Mouse (Mus musculus) limb, embryonic 12.5 days (tissue): ENCODE data around the gene Slc6a11. TPM values are rescaled to one million over a fixed set of nuclear protein-coding genes. Genes with fewer than 3 reads are reported as not detected.

Source experiments
- ATAC-seq: fragments of 200-750 bp; cut with Nextera tagmentation; 2 replicates; pipeline ENCODE4 v1.8.0; 2017; ENCODE audit warnings: low read depth, moderate TSS enrichment; ENCODE audit not compliant: insufficient number of reproducible peaks, insufficient read depth, low FRiP score, low TSS enrichment
- H3K27ac ChIP-seq: fragments of 300-500 bp; sonication (generic); 2 replicates; pipeline ENCODE4 v1.5.1; 2016; ENCODE audit warnings: mild to moderate bottlenecking, moderate library complexity
- H3K27me3 ChIP-seq: fragments of 300-500 bp; sonication (generic); 2 replicates; pipeline ENCODE4 v1.6.1; 2016; ENCODE audit warnings: mild to moderate bottlenecking, moderate library complexity
- H3K36me3 ChIP-seq: fragments of 300-500 bp; sonication (generic); 2 replicates; pipeline ENCODE4 v1.6.1; 2016; ENCODE audit warnings: mild to moderate bottlenecking, moderate library complexity
- H3K4me1 ChIP-seq: fragments of 300-500 bp; sonication (generic); replicated peaks from 2 replicates; pipeline ENCODE4 v1.6.1; 2016
- H3K4me2 ChIP-seq: fragments of 300-500 bp; sonication (generic); 2 replicates; pipeline ENCODE4 v1.6.1; 2016; ENCODE audit warnings: mild to moderate bottlenecking, moderate library complexity
- H3K4me3 ChIP-seq: fragments of 300-500 bp; sonication (generic); replicated peaks from 2 replicates; pipeline ENCODE4 v1.5.1; 2016; ENCODE audit warnings: mild to moderate bottlenecking
- H3K9ac ChIP-seq: fragments of 300-500 bp; sonication (generic); replicated peaks from 2 replicates; pipeline ENCODE4 v1.6.1; 2016; ENCODE audit warnings: mild to moderate bottlenecking, moderate library complexity
- H3K9me3 ChIP-seq: fragments of 300-500 bp; sonication (generic); 2 replicates; pipeline ENCODE4 v1.6.1; 2016; ENCODE audit warnings: mild to moderate bottlenecking, moderate library complexity
- WGBS: fragments of 180-500 bp; shearing (Covaris S2); methylation state at CpG from one replicate; pipeline ENCODE4 v1.1.7; 2016; 5-methylcytosine and 5-hydroxymethylcytosine counted together
- polyA plus RNA-seq: library from polyadenylated mRNA; unstranded; fragments of >200 nt; fragmentation: Nextera tagmentation; extraction: Ambion mirVana; gene quantifications from 2 replicates; pipeline ENCODE4 v1.2.1, GENCODE M21; 2016

The Slc6a11 gene
- polyA plus RNA-seq, 1 experiment from 2014 or later: 0.05 TPM

GRCm38 (mm10) chr6:114178141-114178540 lies 47.1 kb downstream of the Slc6a11 start:
- ATAC-seq: no peak
- WGBS: 79% methylated on average over 3 of the region's 3 CpGs

GRCm38 (mm10) chr6:114182366-114183179 lies 51.5 kb downstream of the Slc6a11 start:
- H3K4me3 ChIP-seq: no peak overlapping the region
- no peak for ATAC-seq
- no peak overlapping the region for H3K4me2 ChIP-seq
- H3K9me3 ChIP-seq: no peaks in the 10 kb centered on the region
- no peaks in the 10 kb centered on the region for H3K4me1 ChIP-seq
- 0 out of 2 replicates have a peak, but pooled peaks cover 3% of the 10 kb centered on the region for H3K27me3 ChIP-seq
- no peak overlapping the region for H3K27ac ChIP-seq
- no peak overlapping the region for H3K9ac ChIP-seq
- 75% methylated on average over 7 of the region's 7 CpGs for WGBS
- H3K36me3 ChIP-seq: no peaks in the 10 kb centered on the region

More at GRCm38 (mm10) chr6:114178141-114178540, 47.1 kb downstream of the Slc6a11 start:
- Histone ChIP-seq H3K4me1 (no peaks in the 10 kb centered on the region), H3K27ac (no peak overlapping the region), H3K9me3 (no peaks in the 10 kb centered on the region), H3K36me3 (no peaks in the 10 kb centered on the region), H3K4me2 (no peak overlapping the region), H3K9ac (no peak overlapping the region), H3K27me3 (peaks cover 27% of the 10 kb centered on the region), H3K4me3 (no peak overlapping the region)

- no peaks in the 10 kb centered on the region for H3K4me1 ChIP-seq
- H3K4me3 ChIP-seq: no peak overlapping the region
- ATAC-seq: no peak
- no peaks in the 10 kb centered on the region for H3K9me3 ChIP-seq
- H3K36me3 ChIP-seq: no peaks in the 10 kb centered on the region
- H3K27ac ChIP-seq: no peak overlapping the region
- no peaks in the 10 kb centered on the region for H3K27me3 ChIP-seq
- WGBS: 51% methylated on average over 4 of the region's 4 CpGs
- H3K4me2 ChIP-seq: no peak overlapping the region
- H3K9ac ChIP-seq: no peak overlapping the region
Measured at GRCm38 (mm10) chr6:114187121-114187520, 56.1 kb downstream of the Slc6a11 start.

- ATAC-seq: no peak
- Histone ChIP-seq H3K9ac (no peak overlapping the region), H3K36me3 (no peaks in the 10 kb centered on the region), H3K9me3 (no peaks in the 10 kb centered on the region), H3K4me1 (no peaks in the 10 kb centered on the region), H3K27me3 (no peaks in the 10 kb centered on the region), H3K4me2 (no peak overlapping the region), H3K4me3 (no peak overlapping the region), H3K27ac (no peak overlapping the region)
- 83% methylated on average over 8 of the region's 8 CpGs for WGBS
Measured at GRCm38 (mm10) chr6:114188869-114189268, 57.8 kb downstream of the Slc6a11 start.

- H3K9ac ChIP-seq: no peak overlapping the region
- no peak overlapping the region for H3K27ac ChIP-seq
Measured at GRCm38 (mm10) chr6:114195998-114196397, 65.0 kb downstream of the Slc6a11 start.

GRCm38 (mm10) chr6:114199200-114199845 lies 68.3 kb downstream of the Slc6a11 start:
- ATAC-seq: no peak
- H3K36me3 ChIP-seq: no peaks in the 10 kb centered on the region
- no peaks in the 10 kb centered on the region for H3K9me3 ChIP-seq
- no peaks in the 10 kb centered on the region for H3K27me3 ChIP-seq
- H3K27ac ChIP-seq: no peak overlapping the region
- WGBS: 67% methylated on average over 9 of the region's 9 CpGs
- H3K4me2 ChIP-seq: no peak overlapping the region
- H3K4me3 ChIP-seq: no peak overlapping the region
- no peaks in the 10 kb centered on the region for H3K4me1 ChIP-seq
- H3K9ac ChIP-seq: no peak overlapping the region

More at GRCm38 (mm10) chr6:114195998-114196397, 65.0 kb downstream of the Slc6a11 start:
- ATAC-seq: no peak
- no peaks in the 10 kb centered on the region for H3K27me3 ChIP-seq
- no peak overlapping the region for H3K4me2 ChIP-seq
- no peaks in the 10 kb centered on the region for H3K36me3 ChIP-seq
- H3K4me1 ChIP-seq: no peaks in the 10 kb centered on the region
- no peak overlapping the region for H3K4me3 ChIP-seq
- H3K9me3 ChIP-seq: no peaks in the 10 kb centered on the region

GRCm38 (mm10) chr6:114204557-114204956 lies 73.5 kb downstream of the Slc6a11 start:
- no peak overlapping the region for H3K27ac ChIP-seq
- H3K27me3 ChIP-seq: no peaks in the 10 kb centered on the region; the same call in 1 of the 2 replicates
- no peaks in the 10 kb centered on the region for H3K36me3 ChIP-seq
- H3K4me1 ChIP-seq: no peaks in the 10 kb centered on the region
- H3K4me2 ChIP-seq: no peak overlapping the region
- no peak overlapping the region for H3K9ac ChIP-seq
- WGBS: 81% methylated on average over 3 of the region's 3 CpGs
- H3K4me3 ChIP-seq: no peak overlapping the region
- no peak for ATAC-seq
- no peaks in the 10 kb centered on the region for H3K9me3 ChIP-seq

- Histone ChIP-seq H3K4me2 (no peak overlapping the region), H3K4me1 (no peaks in the 10 kb centered on the region), H3K4me3 (no peak overlapping the region), H3K27me3 (no peaks in the 10 kb centered on the region; the same call in 1 of the 2 replicates), H3K27ac (no peak overlapping the region), H3K36me3 (no peaks in the 10 kb centered on the region), H3K9ac (no peak overlapping the region), H3K9me3 (no peaks in the 10 kb centered on the region)
- WGBS: 91% methylated on average over 2 of the region's 2 CpGs
- no peak for ATAC-seq
Measured at GRCm38 (mm10) chr6:114208296-114208695, 77.3 kb downstream of the Slc6a11 start.

- no peak overlapping the region for H3K9ac ChIP-seq
- ATAC-seq: no peak
- no peaks in the 10 kb centered on the region for H3K4me1 ChIP-seq
- no peaks in the 10 kb centered on the region for H3K9me3 ChIP-seq
- no peaks in the 10 kb centered on the region for H3K36me3 ChIP-seq
- peaks cover 28% of the 10 kb centered on the region for H3K27me3 ChIP-seq
- no peak overlapping the region for H3K27ac ChIP-seq
- H3K4me2 ChIP-seq: no peak overlapping the region
- 83% methylated on average over 4 of the region's 4 CpGs for WGBS
- no peak overlapping the region for H3K4me3 ChIP-seq
Measured at GRCm38 (mm10) chr6:114214393-114214792, 83.4 kb downstream of the Slc6a11 start.

GRCm38 (mm10) chr6:114216741-114217414 lies 85.8 kb downstream of the Slc6a11 start:
- no peak for ATAC-seq
- no peaks in the 10 kb centered on the region for H3K36me3 ChIP-seq
- H3K9me3 ChIP-seq: no peaks in the 10 kb centered on the region
- no peak overlapping the region for H3K27ac ChIP-seq
- no peak overlapping the region for H3K9ac ChIP-seq
- H3K4me1 ChIP-seq: no peaks in the 10 kb centered on the region
- 60% methylated on average over 13 of the region's 13 CpGs for WGBS
- H3K4me3 ChIP-seq: no peak overlapping the region
- no peak overlapping the region for H3K4me2 ChIP-seq
- peaks cover 32% of the 10 kb centered on the region for H3K27me3 ChIP-seq

GRCm38 (mm10) chr6:114224399-114224798 lies 93.4 kb downstream of the Slc6a11 start:
- Histone ChIP-seq H3K27me3 (peaks cover 34% of the 10 kb centered on the region), H3K4me3 (no peak overlapping the region), H3K27ac (no peak overlapping the region), H3K9ac (no peak overlapping the region), H3K9me3 (no peaks in the 10 kb centered on the region), H3K4me2 (no peak overlapping the region), H3K4me1 (0 out of 2 replicates have a peak, but pooled peaks cover 6% of the 10 kb centered on the region), H3K36me3 (no peaks in the 10 kb centered on the region)
- 21% methylated on average over 4 of the region's 4 CpGs for WGBS
- ATAC-seq: no peak
